Mouse (Mus musculus): Measurements from ENCODE around the gene 2810408A11Rik. TPM values are rescaled to one million over a fixed set of nuclear protein-coding genes. Genes with fewer than 3 reads are reported as not detected.

The 2810408A11Rik gene
- polyA plus RNA-seq, 1 experiment from 2014 or later = 6.4 TPM

DNA sequence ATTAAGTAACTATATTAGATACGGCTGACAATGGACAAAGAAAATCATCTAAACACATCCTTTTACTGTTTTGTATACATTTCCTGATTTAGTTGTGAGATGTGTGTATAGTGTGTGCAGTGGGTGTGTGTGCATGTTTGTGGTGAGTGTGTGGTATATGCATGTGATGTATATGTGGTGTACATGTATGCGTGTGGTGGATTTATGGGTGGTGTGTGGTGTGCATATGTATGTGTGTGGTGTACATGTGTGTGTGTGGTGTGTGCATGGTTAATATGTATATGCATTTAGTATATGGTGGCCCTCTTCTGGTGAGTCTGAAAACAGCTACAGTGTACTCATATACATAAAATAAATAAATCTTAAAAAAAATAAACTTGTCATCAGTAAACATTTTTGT lies 26.7 kb upstream of the 2810408A11Rik start:
- Histone ChIP-seq H3K27me3 (replicated peaks; ENCODE audit: insufficient read depth, low read length) (no peaks in the 10 kb centered on the region), H3K4me1 (ENCODE audit: insufficient read depth, low read depth, low read length) (no peaks in the 10 kb centered on the region), H3K4me2 (replicated peaks; ENCODE audit: low read depth, low read length) (no peak overlapping the region), H3K4me3 (ENCODE audit: low read depth, low read length) (no peak overlapping the region), H3K36me3 (ENCODE audit: insufficient read depth, low read length) (no peaks in the 10 kb centered on the region), H3K9ac (replicated peaks; ENCODE audit: low read depth) (no peak overlapping the region), H3K27ac (ENCODE audit: low read length) (no peak overlapping the region), H3K9me3 (ENCODE audit: low read length) (no peaks in the 10 kb centered on the region)
- DNase-seq (ENCODE audit: low spot score) (no peak), ATAC-seq (no peak)
- 95% methylated on average over 2 of the region's 2 CpGs for WGBS
- TF ChIP-seq EP300 (IDR thresholded peaks at IDR 0.05) (no peak), CTCF (IDR thresholded peaks at IDR 0.05) (no peak)

DNA sequence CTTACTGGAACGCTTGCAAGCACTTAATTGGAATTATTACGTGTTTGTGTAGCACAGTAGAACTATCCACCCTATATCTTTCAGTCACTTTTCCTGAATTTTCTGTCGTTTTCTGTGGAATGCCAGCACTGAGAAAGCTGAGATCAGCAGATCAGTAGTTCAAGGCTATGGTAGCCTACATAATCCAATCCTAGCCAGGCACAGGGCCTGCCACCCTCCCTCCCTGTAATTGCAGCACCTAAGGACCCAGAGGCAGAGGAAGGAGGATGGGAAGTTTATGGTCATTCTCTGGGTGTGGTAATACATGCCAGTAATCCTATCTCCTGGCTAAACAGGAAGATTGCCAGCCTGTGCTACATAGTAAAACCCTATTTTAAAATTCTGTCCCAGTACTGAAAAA lies 22.0 kb upstream of the 2810408A11Rik start:
- Histone ChIP-seq H3K4me2 (replicated peaks; ENCODE audit: low read depth, low read length) (0 out of 2 replicates have a peak overlapping the region, but pooled peaks have one; percentile 54), H3K36me3 (ENCODE audit: insufficient read depth, low read length) (0 out of 2 replicates have a peak, but pooled peaks cover 5% of the 10 kb centered on the region), H3K9ac (replicated peaks; ENCODE audit: low read depth) (no peak overlapping the region), H3K27ac (ENCODE audit: low read length) (peak overlapping the region; percentile 96; the same call in 1 of the 2 replicates), H3K4me3 (ENCODE audit: low read depth, low read length) (no peak overlapping the region), H3K27me3 (replicated peaks; ENCODE audit: insufficient read depth, low read length) (no peaks in the 10 kb centered on the region), H3K4me1 (ENCODE audit: insufficient read depth, low read depth, low read length) (peaks cover 8% of the 10 kb centered on the region; the same call in 1 of the 2 replicates), H3K9me3 (ENCODE audit: low read length) (no peaks in the 10 kb centered on the region)
- no peak for ATAC-seq
- TF ChIP-seq CTCF (IDR thresholded peaks at IDR 0.05) (no peak), EP300 (IDR thresholded peaks at IDR 0.05) (no peak)
- WGBS = 56% methylated on average over 3 of the region's 3 CpGs
- peak; percentile 22 for DNase-seq (ENCODE audit: low spot score)

DNA sequence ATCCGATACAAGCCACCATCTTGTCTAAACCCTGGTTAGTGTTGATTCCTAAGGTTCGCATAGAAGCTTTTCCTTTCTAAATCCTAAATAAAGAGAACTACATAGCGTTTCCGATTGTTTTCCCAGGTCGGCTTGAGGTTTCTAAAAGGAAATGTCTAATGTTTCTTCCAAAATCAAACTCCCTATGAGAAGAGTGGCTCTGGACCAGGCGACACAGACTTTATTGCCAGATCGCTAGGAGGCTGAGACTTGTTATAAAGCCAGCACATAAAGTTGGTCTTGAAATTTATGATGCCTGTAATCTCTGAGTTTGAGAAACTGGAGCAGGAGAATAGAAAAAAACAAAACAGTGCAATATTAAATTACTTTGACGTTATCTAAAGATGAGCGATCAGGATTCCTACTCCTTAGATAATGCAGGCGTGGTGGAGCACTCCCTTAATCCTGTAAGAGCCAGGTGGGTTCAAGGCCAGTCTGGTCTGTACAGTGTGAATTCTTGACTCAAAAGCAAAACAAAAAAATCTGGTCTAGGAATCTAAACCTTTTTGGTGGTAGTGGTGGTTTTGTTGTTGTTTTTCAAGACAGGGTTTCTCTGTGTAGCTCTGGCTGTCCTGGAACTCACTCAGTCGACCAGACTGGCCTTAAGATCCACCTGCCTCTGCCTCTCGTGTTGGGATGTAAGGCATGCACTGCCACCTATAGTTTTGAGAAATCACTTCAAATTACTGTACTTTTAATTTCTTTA lies 21.4 kb upstream of the 2810408A11Rik start:
- Histone ChIP-seq H3K27ac (ENCODE audit: low read length) (peak overlapping the region; percentile 96), H3K4me3 (ENCODE audit: low read depth, low read length) (peak overlapping the region; percentile 50), H3K9ac (replicated peaks; ENCODE audit: low read depth) (peak overlapping the region; percentile 58), H3K9me3 (ENCODE audit: low read length) (no peaks in the 10 kb centered on the region), H3K36me3 (ENCODE audit: insufficient read depth, low read length) (peaks cover 11% of the 10 kb centered on the region; the same call in 1 of the 2 replicates), H3K27me3 (replicated peaks; ENCODE audit: insufficient read depth, low read length) (no peaks in the 10 kb centered on the region), H3K4me1 (ENCODE audit: insufficient read depth, low read depth, low read length) (peaks cover 8% of the 10 kb centered on the region; the same call in 1 of the 2 replicates), H3K4me2 (replicated peaks; ENCODE audit: low read depth, low read length) (peak overlapping the region; percentile 54)
- WGBS = 1% methylated on average over 12 of the region's 12 CpGs
- TF ChIP-seq CTCF (IDR thresholded peaks at IDR 0.05) = no peak
- TF ChIP-seq EP300 (IDR thresholded peaks at IDR 0.05) = peak; percentile 60; the same call in 1 of the 2 replicates
- DNase-seq (ENCODE audit: low spot score) = no peak
- no peak for ATAC-seq

DNA sequence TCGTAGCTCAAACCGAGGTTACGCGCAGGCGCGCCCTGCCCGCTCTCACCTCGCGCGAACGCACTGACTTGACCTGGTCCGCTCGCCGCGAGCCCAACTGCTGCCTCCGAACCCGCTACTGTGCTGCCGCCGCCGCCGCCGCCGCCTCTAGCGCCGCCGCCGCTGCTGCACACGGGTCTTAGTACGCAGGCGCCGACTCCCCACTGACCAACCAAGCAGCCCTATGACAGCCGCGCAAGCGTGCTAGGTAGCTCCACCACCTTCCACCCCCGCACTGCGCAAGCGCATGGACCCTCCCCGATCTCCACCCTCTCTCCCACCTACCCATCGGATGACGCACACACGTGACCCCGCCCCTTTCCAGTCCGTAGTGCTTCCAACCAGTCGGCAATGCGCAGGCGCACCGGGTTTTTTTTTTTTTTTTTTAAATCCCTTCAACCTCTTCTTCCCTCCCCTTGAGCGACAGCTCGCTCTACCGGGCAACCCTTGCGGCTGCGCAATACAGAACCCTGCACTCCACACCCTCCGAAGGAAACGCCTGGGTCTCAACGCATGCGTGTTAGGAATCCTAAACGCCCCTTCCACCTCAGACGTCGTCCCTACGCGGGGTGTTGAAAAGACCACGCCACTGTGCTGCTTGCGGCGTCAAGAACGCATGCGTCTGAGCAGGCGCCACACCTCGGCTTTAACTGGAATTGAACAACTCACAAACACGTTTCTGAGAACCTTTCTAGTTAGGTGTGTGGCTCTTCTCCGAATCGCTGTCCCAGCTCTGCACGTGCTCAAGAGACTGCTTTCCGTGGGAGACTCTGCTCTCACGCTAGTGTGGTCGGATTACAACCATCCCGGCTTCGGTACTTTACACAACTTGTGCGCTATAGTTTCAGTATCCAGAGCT lies 20.6 kb upstream of the 2810408A11Rik start, which contains the start of gene Eif5a:
TSS of gene Eif5a (minus strand) at position 845 of the 898 bp plus-strand sequence.
- no peak for TF ChIP-seq EP300 (IDR thresholded peaks at IDR 0.05)
- peak; percentile 80 for TF ChIP-seq CTCF (IDR thresholded peaks at IDR 0.05)
- Histone ChIP-seq H3K27ac (ENCODE audit: low read length) (peak within 1 kb of the TSS; percentile 96), H3K9ac (replicated peaks; ENCODE audit: low read depth) (peak within 1 kb of the TSS; percentile 89), H3K9me3 (ENCODE audit: low read length) (no peaks in the 10 kb centered on the region), H3K4me2 (replicated peaks; ENCODE audit: low read depth, low read length) (peak within 1 kb of the TSS; percentile 99), H3K36me3 (ENCODE audit: insufficient read depth, low read length) (peaks cover 19% of the 10 kb centered on the region), H3K4me3 (ENCODE audit: low read depth, low read length) (peak within 1 kb of the TSS; percentile 92), H3K27me3 (replicated peaks; ENCODE audit: insufficient read depth, low read length) (no peaks in the 10 kb centered on the region), H3K4me1 (ENCODE audit: insufficient read depth, low read depth, low read length) (peaks cover 8% of the 10 kb centered on the region; the same call in 1 of the 2 replicates)
- ATAC-seq (peak; percentile 95), DNase-seq (ENCODE audit: low spot score) (peak; percentile 100)
- WGBS = under 1% methylated on average over 66 of the region's 78 CpGs

DNA sequence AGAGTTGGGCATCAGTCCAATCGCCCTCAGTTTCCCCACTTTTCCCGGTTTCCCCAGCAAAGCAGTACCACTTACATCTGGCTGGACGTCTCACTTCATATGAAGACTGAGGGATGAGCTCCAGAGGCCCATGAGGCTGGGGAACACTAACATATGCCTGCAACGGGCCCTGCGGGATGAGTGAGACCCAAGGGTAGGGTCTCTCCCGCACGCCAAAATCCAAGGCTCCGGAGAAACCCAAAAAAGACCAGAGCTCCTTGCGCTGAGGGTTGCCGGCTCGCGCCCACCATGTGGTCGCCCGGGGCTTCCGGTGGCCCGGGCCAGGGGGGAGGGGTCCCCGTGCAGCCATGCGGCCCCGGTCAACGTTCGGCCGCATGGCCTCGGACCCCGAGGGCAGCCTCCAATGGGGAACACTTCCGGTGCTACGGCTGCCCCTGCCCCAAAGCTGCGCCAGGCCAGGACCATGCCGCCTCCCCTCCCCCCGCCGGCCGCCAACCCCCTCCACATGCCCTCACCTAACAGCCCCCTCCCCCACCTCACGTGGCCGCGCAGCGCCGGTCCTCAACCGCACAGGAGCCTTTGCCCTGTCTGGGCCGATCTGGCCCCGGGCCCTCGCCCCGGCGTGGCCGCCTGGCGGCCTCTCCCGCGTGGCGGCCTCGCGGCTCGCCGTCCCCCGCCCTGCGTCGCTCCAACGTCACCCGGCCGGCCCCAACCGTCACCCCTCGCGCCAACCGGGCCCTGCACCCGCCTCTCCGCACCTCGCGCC lies 19.7 kb upstream of the 2810408A11Rik start:
- no peak for DNase-seq (ENCODE audit: low spot score)
- peak; percentile 16 for ATAC-seq

More for the DNA sequence above, 19.7 kb upstream of the 2810408A11Rik start:
- peak overlapping the region; percentile 96 for H3K27ac ChIP-seq (ENCODE audit: low read length)
- under 1% methylated on average over 39 of the region's 65 CpGs for WGBS
- H3K4me2 ChIP-seq (replicated peaks; ENCODE audit: low read depth, low read length) = peak overlapping the region; percentile 99
- peak overlapping the region; percentile 92 for H3K4me3 ChIP-seq (ENCODE audit: low read depth, low read length)
- H3K4me1 ChIP-seq (ENCODE audit: insufficient read depth, low read depth, low read length) = peaks cover 8% of the 10 kb centered on the region; the same call in 1 of the 2 replicates
- H3K36me3 ChIP-seq (ENCODE audit: insufficient read depth, low read length) = peaks cover 26% of the 10 kb centered on the region
- no peak for TF ChIP-seq CTCF (IDR thresholded peaks at IDR 0.05)
- TF ChIP-seq EP300 (IDR thresholded peaks at IDR 0.05) = no peak
- no peaks in the 10 kb centered on the region for H3K9me3 ChIP-seq (ENCODE audit: low read length)
- H3K27me3 ChIP-seq (replicated peaks; ENCODE audit: insufficient read depth, low read length) = no peaks in the 10 kb centered on the region
- peak overlapping the region; percentile 89 for H3K9ac ChIP-seq (replicated peaks; ENCODE audit: low read depth)
